Mouse (Mus musculus) testis, adult 2 months (tissue): Measurements from ENCODE around the gene Slc35e2. TPM values are rescaled to one million over a fixed set of nuclear protein-coding genes. Genes with fewer than 3 reads are reported as not detected.

Source experiments
- H3K27ac ChIP-seq: fragments of 200-500 bp; 2 replicates; pipeline ENCODE4 v1.5.1; 2012; ENCODE audit warnings: low read depth, low read length; ENCODE audit not compliant: control insufficient read depth, insufficient read depth
- H3K27me3 ChIP-seq: fragments of 200-500 bp; 2 replicates; pipeline ENCODE4 v1.6.1; 2012; ENCODE audit warnings: mild to moderate bottlenecking, low read length, moderate library complexity; ENCODE audit not compliant: control insufficient read depth, insufficient read depth
- H3K36me3 ChIP-seq: fragments of 200-500 bp; 2 replicates; pipeline ENCODE4 v1.6.1; 2012; ENCODE audit warnings: mild to moderate bottlenecking, low read length; ENCODE audit not compliant: control insufficient read depth, insufficient read depth
- H3K4me1 ChIP-seq: fragments of 200-500 bp; 2 replicates; pipeline ENCODE4 v1.6.1; 2012; ENCODE audit warnings: low read length; ENCODE audit not compliant: control insufficient read depth, insufficient read depth
- H3K4me3 ChIP-seq: fragments of 200-500 bp; 2 replicates; pipeline ENCODE4 v1.5.1; 2012; ENCODE audit warnings: low read depth, mild to moderate bottlenecking, low read length, moderate library complexity, mixed read lengths; ENCODE audit not compliant: control insufficient read depth
- CTCF ChIP-seq: fragments of 200-500 bp; IDR thresholded peaks from 2 replicates; pipeline ENCODE4 v1.5.1; 2012; ENCODE audit warnings: low read depth, mild to moderate bottlenecking, inconsistent platforms, low read length, moderate library complexity; ENCODE audit not compliant: control insufficient read depth, insufficient read depth, insufficient replicate concordance
- POLR2A ChIP-seq: fragments of 200-500 bp; IDR thresholded peaks from 2 replicates; pipeline ENCODE4 v1.6.1; 2012; ENCODE audit warnings: low read depth, mild to moderate bottlenecking, inconsistent platforms, low read length, moderate library complexity; ENCODE audit not compliant: control insufficient read depth
- polyA plus RNA-seq: library from polyadenylated mRNA; depleted of rRNA; stranded (reverse); fragments of >200 nt; gene quantifications from 2 replicates; pipeline ENCODE4 v1.2.3, GENCODE M21; 2012

The Slc35e2 gene
- polyA plus RNA-seq, 1 experiment: 3.2 TPM

DNA sequence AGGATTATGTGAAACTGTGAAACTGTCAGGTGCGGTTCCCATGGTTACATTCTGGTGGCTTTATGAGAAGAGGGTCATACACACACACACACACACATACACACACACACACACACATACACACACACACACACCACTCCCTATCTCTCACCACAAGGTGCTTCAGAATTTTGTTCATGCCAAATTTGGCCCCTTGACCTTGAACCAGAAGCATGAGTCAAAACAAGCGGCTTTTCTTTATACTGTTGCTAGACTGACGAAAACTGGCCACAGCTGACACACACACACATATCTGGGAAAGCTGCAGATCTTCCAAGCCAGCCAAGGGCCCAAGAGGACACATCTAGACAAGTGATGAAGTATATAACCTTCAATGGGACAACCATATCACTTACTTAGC lies 5.4 kb upstream of the Slc35e2 start:
- no peak for TF ChIP-seq POLR2A
- no peak for TF ChIP-seq CTCF
- H3K4me1 ChIP-seq: peaks cover 3% of the 10 kb centered on the region
- H3K4me3 ChIP-seq: no peak overlapping the region
- H3K27ac ChIP-seq: no peak overlapping the region
- no peaks in the 10 kb centered on the region for H3K36me3 ChIP-seq
- no peaks in the 10 kb centered on the region for H3K27me3 ChIP-seq

DNA sequence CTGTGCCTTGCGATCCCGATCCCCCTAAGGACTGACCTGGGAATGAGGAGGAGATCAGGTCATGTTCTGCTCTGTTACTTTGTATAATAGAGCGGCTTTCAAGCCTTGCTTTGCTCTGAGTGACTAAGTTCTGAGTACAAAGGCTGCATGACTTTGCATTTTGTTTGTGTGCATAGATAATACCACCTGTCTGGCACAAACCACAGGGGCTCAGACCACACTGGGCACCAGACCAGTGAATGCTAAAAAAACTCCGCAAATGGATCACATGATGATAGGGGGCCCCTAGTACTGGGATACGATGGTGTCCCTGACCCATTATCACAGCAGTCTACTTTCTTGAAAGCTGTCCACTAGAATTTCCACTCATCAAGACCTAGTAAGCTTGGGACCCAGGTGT lies 4.6 kb upstream of the Slc35e2 start:
- TF ChIP-seq CTCF (no peak), POLR2A (no peak)
- no peak overlapping the region for H3K4me3 ChIP-seq
- H3K36me3 ChIP-seq: no peaks in the 10 kb centered on the region
- H3K27ac ChIP-seq: no peak overlapping the region
- no peaks in the 10 kb centered on the region for H3K27me3 ChIP-seq
- H3K4me1 ChIP-seq: peaks cover 3% of the 10 kb centered on the region

DNA sequence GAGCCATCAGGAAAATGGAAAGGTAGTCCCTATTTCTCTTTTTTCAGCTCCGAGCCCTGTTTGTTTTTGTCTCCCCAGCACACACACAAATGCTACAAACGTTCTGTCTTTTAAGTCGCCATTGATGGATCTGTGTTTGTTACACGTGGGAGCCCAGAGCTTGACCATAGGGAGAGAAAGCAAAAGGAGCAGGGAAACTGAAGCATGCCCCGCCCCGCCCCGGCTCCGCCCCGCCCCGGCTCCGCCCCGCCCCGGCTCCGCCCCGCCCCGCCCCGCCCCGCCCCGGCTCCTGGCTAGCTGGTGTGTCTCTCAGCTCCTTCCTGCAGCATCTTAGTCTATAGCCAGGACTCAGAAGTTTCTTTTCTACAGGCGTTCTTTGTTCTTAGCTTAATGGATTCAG lies 2.7 kb upstream of the Slc35e2 start:
- H3K36me3 ChIP-seq: no peaks in the 10 kb centered on the region
- peak overlapping the region; percentile 14; the same call in 1 of the 2 replicates for H3K4me3 ChIP-seq
- no peaks in the 10 kb centered on the region for H3K27me3 ChIP-seq
- TF ChIP-seq POLR2A (no peak), CTCF (no peak)
- peaks cover 6% of the 10 kb centered on the region for H3K4me1 ChIP-seq
- no peak overlapping the region for H3K27ac ChIP-seq

DNA sequence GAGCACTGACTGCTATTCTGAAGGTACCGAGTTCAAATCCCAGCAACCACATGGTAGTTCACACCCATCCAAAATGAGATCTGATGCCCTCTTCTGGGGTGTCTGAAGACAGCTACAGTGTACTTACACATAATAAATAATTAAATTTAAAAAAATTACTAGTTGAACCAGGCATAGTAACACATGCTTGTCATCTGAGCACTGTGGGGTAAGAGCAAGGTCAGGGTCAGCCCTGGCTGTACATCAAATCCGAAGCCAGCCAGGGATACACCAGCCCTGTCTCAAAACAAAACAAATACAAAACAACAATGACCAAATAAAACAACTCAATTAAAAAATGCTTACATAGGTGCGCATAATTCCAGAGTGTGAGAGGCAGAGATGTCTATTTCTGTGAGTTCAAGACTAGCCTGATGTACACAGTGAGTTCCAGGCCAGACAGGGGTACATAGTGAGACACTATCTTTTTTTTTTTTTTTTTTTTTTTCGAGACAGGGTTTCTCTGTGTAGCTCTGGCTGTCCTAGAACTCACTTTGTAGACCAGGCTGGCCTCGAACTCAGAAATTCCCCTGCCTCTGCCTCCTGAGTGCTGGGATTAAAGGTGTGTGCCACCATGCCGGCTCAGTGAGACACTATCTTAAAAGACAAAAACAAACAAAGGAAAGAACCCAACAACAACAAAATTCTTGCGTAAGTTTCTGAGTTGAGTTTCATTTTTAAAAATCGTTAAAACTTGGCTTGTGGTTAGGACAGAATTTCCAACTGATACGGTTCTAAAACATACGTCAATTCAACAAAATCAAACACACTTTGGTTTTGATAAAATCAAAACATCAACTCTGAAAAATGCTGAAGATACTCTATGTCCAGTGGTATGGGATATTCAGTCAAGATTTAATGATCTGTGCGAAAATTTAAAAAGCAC lies 1.1 kb upstream of the Slc35e2 start:
- no peak for TF ChIP-seq CTCF
- no peak for TF ChIP-seq POLR2A
- Histone ChIP-seq H3K4me1 (peaks cover 6% of the 10 kb centered on the region), H3K36me3 (no peaks in the 10 kb centered on the region), H3K27ac (peak overlapping the region; percentile 74), H3K27me3 (no peaks in the 10 kb centered on the region), H3K4me3 (peak overlapping the region; percentile 85; the same call in 1 of the 2 replicates)

DNA sequence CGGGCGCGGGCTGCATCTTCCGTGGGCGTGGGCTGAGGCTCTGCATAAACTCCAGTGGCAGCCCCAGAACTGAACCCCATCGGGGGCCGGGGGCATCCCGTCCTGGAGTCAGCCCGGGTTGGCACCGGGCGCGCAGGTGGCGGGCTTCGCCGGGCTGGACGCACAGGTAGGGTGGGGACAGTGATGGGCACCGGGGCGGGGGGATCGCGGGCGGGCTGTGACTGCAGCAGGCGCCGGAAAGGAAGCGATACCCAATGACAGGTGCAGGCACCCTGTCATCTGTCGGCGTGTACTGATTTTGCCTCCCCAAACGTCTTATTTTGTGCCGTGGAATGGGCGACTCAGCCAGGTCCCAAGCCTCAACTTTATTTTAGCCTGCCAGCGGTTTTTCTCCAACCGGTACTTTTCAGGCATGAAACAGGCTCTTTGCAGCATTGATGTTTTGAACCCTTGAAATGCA lies 811 bp downstream of the Slc35e2 start:
- no peaks in the 10 kb centered on the region for H3K36me3 ChIP-seq
- H3K4me3 ChIP-seq: peak overlapping the region; percentile 98
- no peaks in the 10 kb centered on the region for H3K27me3 ChIP-seq
- no peak for TF ChIP-seq CTCF
- no peak for TF ChIP-seq POLR2A
- peak overlapping the region; percentile 80; the same call in 1 of the 2 replicates for H3K27ac ChIP-seq
- peaks cover 6% of the 10 kb centered on the region for H3K4me1 ChIP-seq

DNA sequence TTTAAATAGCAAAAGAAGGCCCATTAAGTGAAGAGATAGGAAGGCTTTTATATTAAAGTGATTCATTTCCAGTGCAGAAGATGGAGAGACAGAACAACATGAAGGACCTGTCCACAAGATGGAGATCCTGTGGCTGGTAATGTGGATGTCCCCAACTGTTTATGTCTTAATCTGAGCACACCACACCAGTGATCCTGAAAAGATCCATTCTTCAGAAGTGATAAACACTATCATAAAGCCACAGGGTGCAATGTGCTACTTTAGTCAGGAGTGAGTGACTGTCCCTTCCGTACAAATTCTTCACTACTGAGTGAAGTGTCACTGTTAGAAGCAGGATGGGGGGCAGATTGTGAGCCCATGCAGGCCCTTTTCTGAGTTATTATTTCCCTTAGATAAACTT lies 1.5 kb downstream of the Slc35e2 start:
- Histone ChIP-seq H3K4me1 (peaks cover 6% of the 10 kb centered on the region), H3K36me3 (no peaks in the 10 kb centered on the region), H3K4me3 (no peak overlapping the region), H3K27ac (no peak overlapping the region), H3K27me3 (no peaks in the 10 kb centered on the region)
- TF ChIP-seq CTCF (no peak), POLR2A (no peak)

DNA sequence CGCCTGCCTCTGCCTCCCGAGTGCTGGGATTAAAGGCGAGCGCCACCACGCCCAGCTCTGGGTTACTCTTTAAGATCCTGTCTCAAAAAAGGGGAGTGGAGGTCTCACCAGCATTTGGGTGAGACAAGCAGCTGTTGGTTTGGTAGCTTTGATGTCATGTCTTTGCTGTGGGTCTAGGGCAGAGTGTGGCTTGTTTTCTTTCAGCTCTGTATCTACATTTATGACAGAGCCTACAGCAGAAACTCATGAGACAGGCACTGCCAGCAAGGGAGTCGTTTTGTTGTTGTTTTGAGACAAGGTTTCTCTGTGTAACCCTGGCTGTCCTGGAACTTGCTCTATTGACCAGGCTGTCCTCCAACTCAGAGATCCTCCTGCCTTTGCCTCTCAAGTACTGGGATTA lies 2.6 kb downstream of the Slc35e2 start:
- H3K4me1 ChIP-seq: peaks cover 3% of the 10 kb centered on the region
- TF ChIP-seq POLR2A: no peak
- no peak overlapping the region for H3K4me3 ChIP-seq
- no peaks in the 10 kb centered on the region for H3K27me3 ChIP-seq
- no peaks in the 10 kb centered on the region for H3K36me3 ChIP-seq
- H3K27ac ChIP-seq: no peak overlapping the region
